Mouse (Mus musculus): ENCODE results near the gene Cbarp.

Gene Cbarp

DNA sequence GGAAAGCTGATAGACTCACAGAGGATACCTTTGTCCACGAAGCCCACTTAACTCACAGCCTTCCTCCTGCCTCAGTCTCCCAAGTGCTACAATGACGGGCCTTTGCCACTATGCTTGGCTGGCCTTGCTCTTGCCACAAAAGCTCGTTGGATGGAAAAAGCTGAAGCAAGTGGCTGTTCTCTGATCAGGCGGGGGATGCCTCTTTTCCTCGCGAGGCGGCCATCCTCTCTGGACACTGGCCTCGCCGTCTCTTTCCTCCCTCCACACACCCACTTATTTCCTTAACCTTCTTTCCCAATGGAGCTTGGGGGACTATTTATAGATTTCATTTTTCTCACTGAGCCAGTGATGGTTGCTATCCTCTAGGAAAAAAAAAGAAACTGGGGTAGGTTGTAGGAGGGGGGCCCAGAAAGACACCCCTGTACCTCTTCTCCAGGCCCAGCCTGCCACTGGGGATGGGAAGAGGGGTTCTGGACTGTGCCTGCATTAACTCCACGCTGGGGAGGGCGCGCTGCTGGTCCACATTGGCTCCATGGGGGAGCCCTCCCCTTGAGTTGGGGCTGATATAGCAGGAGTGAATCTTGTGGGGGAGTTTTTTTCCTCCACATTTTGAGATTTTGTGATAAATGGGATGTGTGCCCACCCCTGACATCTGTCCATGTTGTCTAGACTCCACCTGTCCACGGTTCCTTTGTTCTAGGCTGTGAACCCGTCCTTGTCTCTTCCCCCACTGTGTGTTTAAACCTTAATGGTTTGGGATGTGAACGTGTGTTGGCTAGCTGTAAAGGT is 16.7 kb upstream of the Cbarp start:
- in situ Hi-C loops (cut with MseI, MboI), result no loop called here

DNA sequence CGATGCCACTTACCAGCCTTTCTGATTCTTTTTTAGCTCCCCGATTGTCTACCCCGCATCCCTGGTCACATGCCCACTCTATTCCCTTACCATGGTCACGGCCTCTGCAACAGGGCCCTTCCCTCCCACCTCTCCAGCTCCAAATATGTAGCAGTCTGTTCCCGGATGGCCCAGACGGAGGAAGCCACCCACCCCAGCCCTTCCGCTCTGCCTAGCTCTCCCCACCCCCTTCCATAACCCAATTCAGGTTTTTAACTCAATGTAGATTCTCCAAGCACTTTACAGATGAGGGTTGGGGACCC is 16.1 kb upstream of the Cbarp start:
- in situ Hi-C loops (cut with MseI, MboI), result no loop called here

DNA sequence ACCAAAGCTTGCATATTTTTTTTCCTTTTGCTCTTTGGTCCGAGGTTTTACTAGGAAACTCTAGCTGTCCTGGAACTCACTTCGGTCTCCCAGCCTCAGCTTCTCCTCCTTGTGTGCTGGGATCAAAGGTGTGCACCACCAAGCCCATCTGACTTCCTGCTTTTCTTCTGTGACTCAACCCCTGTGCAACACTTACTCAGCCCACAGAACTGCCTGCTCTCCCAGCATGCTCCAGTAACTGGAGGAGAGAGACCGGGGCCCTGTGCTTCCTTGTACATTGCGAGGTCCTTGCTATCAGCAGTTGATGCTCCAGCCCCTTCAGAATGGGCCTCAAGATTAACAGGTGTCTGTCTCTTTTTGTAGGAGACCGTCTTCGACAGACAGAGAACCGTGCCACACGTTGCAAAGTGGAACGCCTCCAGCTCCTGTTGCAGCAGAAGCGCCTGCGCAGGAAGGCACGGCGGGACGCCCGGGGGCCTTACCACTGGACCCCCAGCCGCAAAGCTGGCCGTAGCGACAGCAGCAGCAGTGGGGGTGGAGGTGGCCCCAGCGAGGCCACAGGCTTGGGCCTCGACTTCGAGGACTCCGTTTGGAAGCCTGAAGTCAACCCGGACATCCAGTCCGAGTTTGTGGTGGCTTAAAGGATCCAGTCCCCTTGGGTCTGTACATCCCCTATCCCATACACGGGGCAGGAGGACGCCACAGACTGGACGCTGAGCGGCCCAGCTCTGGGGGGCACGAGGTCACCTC is 15.5 kb upstream of the Cbarp start:
- in situ Hi-C loops (cut with MseI, MboI), result no loop called here

DNA sequence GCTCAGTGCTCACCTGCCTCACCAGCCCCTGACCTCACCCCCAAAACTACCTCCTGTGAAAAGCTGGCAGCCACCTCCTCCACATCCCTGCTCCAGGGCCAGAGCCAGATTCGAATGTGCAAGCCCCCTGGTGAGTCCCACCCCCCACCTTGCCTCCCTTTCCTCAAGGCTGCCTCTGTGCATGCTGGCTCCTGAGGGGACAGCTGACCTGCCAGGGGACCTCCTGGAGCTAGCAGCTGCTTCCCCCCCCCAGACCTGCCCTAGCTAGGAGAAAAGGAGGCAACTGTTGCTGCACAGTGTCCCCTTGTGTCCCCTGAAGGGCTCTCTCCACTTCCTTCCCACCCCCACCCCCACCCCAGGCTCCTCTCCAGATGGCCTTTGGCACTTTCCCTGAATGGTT is 14.6 kb upstream of the Cbarp start:
- in situ Hi-C loops (cut with MseI, MboI), result no loop called here

DNA sequence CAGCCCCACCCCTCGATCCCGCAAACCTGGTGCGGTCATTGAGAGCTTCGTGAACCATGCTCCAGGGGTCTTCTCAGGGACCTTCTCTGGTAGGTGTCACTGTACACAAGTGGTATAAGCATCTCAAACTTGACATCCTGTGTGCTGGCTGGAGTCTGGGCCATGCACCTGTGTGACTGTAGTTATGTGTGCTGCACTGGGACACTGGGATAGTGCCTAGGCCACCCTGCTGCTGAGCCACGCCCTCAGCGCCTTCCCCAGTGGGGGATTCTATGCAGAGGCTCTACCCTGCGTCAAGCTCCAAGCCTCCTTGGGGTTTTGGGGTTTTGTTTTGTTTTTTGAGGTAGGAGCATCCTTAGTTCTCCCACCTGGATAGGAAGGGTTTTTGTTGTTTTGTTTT is 13.7 kb upstream of the Cbarp start:
- in situ Hi-C loops (cut with MseI, MboI), result no loop called here

DNA sequence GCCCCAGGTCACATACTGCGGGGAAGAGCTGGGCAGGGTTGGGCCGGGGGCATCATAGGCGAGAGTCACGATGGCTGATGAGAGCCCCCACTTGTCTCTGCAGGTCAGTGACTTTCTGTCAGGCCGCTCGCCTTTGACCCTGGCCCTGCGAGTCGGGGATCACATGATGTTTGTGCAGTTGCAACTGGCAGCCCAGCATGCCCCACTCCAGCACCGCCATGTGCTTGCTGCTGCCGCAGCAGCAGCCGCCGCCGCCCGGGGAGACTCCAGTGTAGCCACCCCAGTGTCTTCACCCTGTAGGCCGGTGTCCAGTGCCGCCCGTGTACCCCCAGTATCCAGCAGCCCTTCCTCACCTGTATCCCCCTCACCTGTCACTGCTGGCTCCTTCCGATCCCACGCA is 13.1 kb upstream of the Cbarp start:
- in situ Hi-C loops (cut with MseI, MboI), result no loop called here

DNA sequence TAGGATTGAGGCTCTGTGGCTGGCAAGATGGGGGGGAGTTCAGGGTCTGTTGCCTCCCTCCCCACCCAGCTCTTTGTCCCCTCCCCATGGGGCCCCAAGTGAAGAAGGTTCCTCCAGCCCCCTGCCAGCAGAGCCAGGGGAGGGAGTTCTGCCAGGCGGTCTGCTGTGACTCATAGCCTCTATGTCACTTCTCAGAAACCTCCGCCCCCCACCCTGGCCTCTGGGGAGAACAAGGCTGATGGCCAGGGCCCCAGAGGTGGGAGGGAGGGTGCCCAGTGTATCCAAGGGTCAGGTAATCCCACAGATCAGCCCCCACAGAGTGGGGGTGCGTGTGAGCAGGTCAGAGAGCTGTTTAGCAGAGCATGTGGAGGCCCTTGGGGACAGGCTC is 12.2 kb upstream of the Cbarp start:
- in situ Hi-C loops (cut with MseI, MboI), result no loop called here

DNA sequence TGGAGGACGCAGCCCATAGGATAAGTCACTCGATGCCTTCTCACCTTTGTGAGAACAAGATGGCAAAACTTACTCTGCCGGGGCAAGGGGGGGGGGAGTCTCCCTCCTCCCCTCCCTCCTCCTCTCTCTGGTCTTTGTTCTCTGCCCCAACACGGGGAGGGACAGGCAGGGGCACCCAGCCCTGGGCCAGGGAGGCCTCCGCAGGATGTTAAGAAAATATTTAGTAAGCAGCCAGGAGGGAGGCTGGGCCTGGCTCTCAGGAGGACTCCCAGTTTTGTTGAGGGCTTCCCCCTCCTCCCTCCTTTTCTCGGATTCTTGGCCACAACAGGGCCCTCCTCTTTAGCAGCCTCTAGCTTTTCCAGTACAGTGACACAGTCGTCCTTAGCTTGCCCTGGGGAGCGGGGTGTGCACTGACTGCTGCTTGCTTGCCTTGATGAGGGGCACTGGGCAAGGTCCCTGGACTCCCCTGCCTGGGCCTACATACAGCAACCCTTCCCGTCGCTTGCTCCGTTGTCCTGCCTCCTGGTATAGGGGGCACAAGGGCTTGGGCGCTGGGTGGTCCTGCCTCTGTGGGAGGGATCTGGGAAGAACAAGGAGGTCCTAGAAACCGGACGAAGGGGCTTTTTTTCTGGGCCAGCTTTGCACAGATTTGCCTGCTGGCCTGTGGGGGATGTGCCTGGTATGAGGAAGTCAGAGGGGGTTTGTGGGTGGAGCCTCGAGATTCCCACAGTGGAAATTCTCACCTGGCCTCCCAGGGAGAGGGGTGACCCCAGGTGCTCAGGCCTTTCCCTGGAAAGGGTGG is 11.6 kb upstream of the Cbarp start:
- in situ Hi-C loops (cut with MseI, MboI), result no loop called here

DNA sequence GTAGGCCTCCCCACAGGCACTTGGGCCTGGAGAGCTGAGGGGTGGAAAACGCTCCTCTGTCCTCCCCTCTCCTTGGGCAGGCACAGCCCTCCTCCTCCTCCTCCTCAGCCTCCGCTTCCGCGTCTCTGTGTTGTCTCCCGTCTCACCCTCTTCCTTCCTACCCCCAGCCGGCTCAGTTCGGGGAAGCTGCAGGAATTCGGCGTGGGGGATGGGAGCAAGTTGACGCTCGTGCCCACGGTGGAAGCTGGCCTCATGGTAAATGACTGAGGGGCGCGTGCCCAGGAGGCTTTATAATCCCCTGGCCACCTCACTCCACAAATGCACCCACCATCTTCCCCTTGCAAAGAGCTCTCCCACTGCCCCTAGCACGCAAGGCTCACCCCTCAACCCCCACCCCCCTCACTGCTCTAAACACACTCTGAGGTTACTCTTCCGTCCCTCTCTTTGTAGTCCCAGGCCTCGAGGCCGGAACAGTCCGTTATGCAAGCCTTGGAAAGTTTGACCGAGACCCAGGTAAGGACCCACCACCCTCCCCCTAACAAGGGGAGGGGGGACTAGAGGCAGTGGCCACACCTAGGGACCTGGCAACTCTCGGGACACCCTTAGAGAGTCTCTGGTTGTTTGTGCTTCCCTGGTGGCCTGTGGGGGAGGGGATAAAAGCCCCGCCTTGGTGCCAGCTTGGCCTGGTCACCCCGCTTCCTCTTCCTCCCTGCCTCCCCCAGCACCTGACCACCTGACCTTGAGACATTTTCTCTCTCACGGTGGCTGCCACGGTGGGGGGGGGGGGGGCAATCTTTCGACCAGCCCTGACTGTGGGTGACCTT is 10.8 kb upstream of the Cbarp start:
- in situ Hi-C loops (cut with MseI, MboI), result no loop called here

DNA sequence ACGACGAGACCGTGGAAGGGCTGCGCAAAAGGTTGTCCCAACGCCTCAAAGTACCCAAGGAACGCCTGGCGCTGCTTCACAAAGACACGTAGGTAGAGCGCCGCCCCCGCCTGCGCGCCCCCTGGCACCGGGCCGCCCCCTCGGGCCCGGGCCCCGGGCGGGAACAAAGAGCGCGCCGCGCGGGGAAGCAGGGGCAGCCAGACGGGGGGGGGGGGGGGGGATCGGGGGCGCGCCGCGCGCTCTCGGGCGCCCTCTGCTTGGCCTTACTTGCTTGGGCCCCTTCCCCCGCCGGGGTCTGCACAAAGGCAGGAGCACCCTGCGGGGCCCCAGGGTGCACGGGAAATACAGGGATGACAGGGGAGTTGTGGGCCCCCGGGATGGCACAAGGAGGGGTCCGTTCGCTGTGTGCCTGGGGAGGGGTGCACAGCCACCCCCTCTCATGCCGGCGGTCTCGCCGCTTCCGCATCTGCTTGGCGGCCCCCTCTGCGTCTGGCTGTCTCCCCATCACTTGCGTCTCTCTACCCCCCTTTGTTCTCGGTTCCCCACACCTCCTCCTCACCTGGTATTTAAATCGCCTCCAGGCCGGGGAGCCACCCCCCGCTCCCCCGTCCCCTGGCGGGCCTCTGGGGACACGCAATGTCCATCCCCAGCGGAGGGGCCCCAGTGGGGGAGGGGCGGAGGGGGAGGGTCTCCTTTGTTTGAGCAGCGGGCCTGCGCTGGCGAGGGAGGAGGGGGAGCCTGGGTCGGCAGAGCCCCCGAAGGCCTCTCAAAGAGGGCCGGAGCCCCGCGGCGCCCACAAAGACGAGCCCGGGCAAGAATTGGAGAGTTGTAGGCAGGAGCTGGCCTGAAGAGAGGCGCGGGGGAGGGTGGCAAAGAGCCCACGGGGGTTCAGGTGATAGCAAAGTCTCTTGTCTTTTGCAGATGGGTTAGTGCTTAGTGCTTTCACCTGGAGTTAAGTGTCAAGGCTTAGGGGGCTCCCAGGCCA is 9.9 kb upstream of the Cbarp start:
- in situ Hi-C loops (cut with MseI, MboI), result no loop called here

DNA sequence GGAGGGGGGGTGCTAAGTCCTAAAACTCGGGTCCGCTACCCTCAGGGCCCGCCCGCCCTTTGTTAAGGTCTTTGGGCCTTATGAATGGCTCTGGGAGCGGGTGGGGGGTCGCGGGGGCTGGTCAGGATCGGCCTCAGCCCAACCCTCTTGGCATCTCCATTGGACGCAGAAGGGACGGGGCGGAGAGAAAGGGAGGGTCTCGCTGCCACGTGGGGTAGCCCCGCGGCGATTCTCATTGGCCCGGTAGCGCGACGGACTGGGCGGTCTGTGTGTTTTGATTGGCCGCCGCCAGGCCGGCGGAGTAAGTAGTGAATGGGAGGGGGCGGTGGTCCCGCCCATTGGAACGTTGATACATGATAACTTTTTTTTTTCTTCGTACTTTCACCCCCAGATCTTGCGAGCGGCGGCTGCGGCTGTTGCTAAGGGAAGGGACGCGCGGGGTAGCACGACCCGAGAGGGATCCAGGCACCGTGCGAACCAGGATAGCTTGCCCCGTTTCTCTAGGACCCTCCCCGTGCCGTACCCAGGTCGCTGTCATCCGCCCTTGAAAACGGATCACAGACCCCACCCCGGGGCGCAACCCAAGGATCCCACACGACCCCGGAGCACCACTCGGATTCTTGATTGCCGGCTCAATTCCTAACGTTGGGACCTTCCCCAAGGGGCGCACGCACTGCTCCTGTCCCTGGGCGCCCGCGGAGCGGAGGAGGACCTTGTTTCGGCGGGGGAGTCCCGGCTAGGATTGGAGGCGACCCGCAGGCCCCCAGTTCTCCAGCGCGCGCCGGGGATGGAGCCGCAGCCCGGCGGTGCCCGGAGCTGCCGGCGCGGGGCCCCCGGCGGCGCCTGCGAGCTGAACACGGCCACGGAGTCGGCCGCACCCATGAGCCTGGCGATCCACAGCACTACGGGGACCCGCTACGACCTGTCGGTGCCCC is 8.9 kb upstream of the Cbarp start:
- in situ Hi-C loops (cut with MseI, MboI), result no loop called here

DNA sequence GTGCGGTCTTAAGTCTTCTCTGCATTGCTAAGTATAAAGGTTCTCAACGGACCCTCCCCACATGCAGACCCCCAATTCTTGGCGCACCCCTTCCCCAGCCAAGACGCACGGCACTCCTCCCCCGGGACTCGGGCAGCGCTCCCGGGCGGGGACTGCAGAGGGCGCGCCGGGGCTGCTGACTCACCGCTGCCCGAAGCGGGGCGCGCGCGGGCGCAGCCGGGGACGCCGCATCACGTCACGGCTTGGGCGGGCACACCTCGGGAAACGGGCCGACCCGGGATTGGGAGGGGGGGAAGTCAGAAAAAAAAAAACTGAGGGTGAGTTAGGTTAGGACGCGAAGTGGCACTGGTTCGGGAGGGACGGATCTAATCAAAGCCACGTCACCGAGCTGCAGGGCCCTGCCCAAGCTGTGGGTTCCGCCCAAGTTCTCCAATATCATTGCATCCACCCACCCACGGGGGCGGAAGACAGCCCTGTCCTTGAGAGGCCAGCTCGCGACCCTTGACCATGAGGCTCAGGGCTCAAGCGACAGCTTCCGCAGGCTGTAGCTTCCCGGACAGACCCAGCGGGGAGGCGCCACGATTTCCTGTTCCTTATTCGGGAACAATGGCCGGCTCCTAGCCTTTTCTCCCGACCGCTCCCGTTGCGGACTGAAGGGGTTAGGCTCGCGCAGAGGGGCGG is 8.1 kb upstream of the Cbarp start:
- in situ Hi-C loops (cut with MseI, MboI), result no loop called here

DNA sequence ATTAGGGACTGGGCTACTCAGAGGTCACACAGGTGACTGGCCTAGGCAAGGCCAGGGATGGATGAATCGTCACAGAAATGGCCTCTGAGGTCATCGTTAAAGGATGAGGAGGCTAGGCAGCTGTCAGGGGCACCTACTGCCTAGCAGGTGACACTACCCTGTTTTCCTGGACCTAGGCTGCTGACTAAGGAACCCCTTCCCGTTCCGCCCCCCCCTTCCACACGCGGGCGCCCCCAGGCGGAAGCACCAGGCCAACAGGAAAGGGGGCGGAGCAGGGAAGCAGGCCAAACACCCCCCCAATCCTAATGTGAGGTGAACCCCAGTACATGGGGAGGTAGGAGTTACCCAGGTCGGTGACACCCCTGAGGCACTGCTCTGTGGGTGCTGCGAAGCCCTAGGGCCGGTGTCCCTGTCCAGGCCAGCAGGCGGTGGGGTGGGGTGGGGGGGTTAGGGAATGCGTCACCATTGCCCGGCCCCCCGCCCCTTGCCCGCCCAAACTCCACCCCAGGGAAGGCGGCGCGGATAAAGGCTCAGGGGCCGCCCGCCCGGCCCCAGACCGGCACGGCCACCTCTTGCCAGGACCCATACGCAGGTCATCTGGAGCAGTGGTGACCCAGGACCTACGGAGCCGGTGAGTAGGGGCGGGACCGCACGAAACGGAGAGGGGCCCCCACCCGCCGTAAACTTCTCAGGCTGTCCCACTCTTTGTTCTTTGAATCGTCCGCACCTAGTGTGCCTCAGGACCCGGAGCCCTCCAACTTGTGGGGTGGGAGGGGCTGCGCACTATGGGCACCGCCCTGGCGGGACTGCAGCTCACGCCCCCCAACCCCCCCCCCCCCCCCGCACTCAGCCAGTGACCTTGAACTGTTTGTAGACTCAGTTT is 7.3 kb upstream of the Cbarp start, which contains the start of gene Midn:
Gene Midn (plus strand): TSS at position 554 of the 883 bp plus-strand sequence.
- in situ Hi-C loops (cut with MseI, MboI), result no loop called here

DNA sequence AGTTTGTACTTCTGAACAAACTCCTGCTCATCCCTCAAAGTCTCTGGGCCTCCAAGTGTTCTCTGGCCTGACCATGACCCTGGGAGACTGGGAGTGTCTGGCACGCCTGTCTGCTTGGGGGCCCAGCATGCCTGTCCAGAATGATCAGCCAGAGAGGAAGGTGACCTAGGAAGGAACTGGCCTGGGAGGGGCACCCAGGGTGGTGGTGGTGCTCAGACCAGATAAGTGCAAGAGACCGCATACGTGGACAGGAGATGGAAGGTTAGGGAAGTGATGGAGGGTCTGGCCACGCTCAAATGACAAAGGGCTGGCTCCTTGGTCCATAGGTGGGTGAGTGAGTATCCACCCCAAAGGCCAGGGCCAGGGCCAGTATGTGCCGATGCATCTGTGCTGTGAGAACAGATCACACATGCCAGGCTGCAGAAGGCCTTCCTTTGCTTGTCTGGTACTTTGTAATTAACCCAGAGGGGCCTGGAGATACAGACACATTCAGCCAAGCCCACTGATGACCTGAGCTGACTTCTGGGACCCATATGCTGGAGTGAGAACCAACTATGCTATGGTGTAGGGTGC is 6.6 kb upstream of the Cbarp start:
- in situ Hi-C loops (cut with MseI, MboI), result no loop called here

DNA sequence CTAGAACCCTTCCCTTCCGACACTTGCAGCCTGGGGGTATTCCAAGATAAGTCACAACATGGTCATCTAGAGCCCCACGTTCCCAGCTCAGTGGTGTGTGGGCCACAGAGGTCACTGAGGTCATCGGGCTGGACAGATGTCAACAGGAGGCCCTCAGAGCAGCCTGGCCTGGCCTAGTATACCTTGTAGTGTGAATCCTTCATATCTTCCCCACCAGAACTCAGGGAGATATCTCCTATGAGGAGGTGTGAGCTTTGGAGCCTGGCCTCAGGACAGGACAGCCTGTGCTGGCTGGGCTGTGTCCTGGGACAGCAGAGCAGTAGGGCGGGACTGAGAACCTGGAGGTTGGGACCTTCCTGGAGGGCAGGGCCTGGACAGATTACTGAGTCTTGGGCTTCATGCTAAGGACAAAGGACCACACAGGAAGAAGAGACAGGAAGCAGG is 6.0 kb upstream of the Cbarp start:
- in situ Hi-C loops (cut with MseI, MboI), result no loop called here

DNA sequence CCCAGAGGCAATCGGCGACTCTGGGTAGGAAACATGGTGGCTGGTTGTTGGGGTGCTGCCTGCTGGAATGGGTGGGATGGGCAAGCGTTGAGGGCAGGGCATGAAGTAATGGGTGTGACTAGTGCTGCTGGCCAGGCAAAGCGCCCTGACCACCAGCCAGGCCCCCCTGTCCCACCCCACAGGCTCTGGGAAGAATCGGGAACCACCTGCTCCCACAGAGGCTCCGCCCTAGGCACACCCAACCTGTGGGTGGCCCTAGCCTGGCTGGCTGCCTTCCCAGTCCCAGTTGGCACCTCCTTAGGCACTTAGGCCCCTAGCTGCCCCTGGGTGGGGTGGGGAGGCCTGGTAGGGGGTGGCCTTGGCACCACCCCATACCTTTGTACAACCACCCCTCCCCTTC is 5.3 kb upstream of the Cbarp start:
- in situ Hi-C loops (cut with MseI, MboI), result no loop called here

Measured in mouse trophoblast stem cell (cell line).